Mouse (Mus musculus) ES-Bruce4 (cell line): ENCODE results near the gene Bhlhe40.

Source experiments
- CTCF ChIP-seq: IDR thresholded peaks from one replicate; pipeline ENCODE4 v1.8.1; 2011; ENCODE audit warnings: low read depth, low read length
- POLR2A ChIP-seq: IDR thresholded peaks from one replicate; pipeline ENCODE4 v1.8.1; 2011; ENCODE audit warnings: low read length; ENCODE audit not compliant: insufficient read depth

DNA sequence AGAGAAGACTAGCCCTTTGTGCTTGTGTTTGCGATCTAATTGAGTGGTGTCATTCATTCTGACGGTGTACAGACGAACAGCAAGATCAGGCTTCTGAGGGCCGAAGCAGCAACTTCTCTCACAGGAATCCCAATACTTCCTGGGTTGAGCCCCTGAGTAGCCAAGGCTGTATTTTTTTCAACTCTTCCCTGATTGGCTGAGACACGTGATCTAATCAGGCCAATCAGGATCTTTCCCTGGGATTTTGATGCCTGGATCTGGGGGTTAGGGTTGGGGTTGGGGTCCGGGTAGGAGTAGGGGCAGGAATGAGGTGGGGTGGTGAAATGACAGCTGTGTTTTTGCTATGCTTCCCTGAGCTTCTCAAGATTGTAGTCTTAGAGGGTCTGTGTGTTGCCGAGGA is 20.1 kb downstream of the Bhlhe40 start:
- TF ChIP-seq POLR2A (no peak), CTCF (no peak)
